ENCODE assay signal across 17 mouse cellular contexts in genomic region chr1:89746171-89746570, GRCm38 (mm10).
"Had no signal": no experiment of that assay in that cellular context is flagged by ENCODE, and none has a peak within 500 bp of the region (broad histone marks: within the 10 kb centered on the region; RNA-seq: fewer than 3 reads in every experiment).

No protein-coding gene starts in this region.

- H3K4me2 ChIP-seq: neural tube, embryonic 12.5 days; neural tube, embryonic 13.5 days; neural tube, embryonic 15.5 days; stomach, embryonic 15.5 days had no signal

- DNase-seq: retina, postnatal 1 day; right cerebral cortex, adult 18-20 months; right cerebral cortex, postnatal 14 days; right cerebral cortex, postnatal 25 days; right cerebral cortex, postnatal 4 days; spleen, adult 18-20 months; thymus, adult 18-20 months; thymus, adult 2 months; thymus, postnatal 14 days; thymus, postnatal 25 days; thymus, postnatal 36 days; thymus, postnatal 4 days had no signal

- H3K27ac ChIP-seq: neural tube, embryonic 12.5 days; neural tube, embryonic 13.5 days; neural tube, embryonic 15.5 days; stomach, embryonic 15.5 days; stomach, postnatal 0 days had no signal

- H3K4me3 ChIP-seq: neural tube, embryonic 12.5 days; neural tube, embryonic 13.5 days; neural tube, embryonic 15.5 days; stomach, embryonic 15.5 days had no signal

- H3K9me3 ChIP-seq: neural tube, embryonic 12.5 days; neural tube, embryonic 13.5 days; neural tube, embryonic 15.5 days; stomach, embryonic 15.5 days had no signal

- H3K27me3 ChIP-seq: stomach, embryonic 15.5 days had no signal

- H3K9ac ChIP-seq: neural tube, embryonic 12.5 days; neural tube, embryonic 13.5 days; neural tube, embryonic 15.5 days; stomach, embryonic 15.5 days had no signal

- H3K4me1 ChIP-seq: stomach, embryonic 15.5 days had no signal
